Mouse (Mus musculus): ENCODE data around the gene Nagk.
A peak's percentile ranks its signal among the peaks of the same experiment; 100 is the strongest.
"Not testable (repeated sequence)": the region's sequence is repeated elsewhere in the genome, so short reads cannot be mapped to it uniquely, and the experiment has no call there.

Nagk gene

GRCm38 (mm10) chr6:83815801-83816200 lies 21.0 kb downstream of the Nagk start:
- no peak for DNase-seq (ENCODE audit: low read depth)

- no peak for DNase-seq (ENCODE audit: low read depth)
Measured at GRCm38 (mm10) chr6:83818996-83819395, 24.2 kb downstream of the Nagk start.

DNA sequence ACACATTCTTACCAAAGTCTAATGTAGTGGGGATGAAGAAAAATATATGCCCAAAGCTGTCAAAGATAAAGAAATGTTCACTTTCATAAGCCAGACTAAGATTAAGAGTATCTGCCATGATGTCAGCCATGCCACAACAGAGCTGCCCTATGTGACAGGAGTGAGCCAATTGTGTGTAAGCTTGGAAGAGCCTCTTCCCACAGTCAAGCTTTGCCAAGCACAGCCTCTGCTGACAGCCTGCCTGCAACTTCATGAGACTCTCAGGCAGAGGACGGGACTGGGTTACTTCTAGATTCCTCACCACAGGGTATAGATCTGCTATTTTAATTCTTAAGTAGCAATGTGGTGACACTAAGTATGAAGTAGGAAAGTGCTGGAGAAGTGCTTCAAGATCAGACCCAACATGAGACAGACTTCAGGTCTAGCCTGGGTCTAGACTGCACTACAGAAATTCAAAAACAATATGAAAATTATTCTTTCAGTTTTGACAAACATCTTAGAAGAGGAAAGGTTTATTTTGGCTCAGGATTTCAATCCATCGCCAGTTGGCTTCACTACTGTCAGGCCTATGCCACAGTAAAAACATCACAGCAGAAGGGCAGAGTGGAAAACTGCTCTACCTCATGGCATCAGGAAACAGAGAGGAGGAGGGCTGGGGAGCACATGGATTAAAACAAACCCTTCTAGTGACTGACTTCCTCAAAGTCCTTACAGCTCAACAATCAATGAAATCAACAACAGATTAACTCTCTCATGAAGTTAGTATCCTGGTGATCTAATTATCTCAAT lies 26.1 kb downstream of the Nagk start:
- peak; percentile 25 for DNase-seq (ENCODE audit: low read depth)

DNA sequence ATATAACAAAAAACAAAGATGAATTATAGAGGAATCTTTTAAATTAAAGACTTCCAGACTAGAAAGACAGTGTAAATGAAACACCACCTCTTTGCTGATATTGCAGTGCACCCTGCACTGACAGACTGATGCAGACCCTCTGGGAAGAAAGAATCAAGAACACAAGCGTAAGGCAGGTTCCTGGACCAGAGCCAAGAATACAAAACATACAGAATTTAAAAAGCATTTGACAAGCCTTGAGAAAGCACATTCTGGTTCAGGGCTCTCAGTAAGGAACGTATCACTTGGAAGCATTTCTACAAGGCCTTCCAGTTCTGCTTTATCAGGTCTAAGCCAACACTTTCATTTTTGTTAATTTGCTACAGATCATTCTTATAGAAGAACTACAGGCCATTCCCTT lies 27.1 kb downstream of the Nagk start:
- DNase-seq (ENCODE audit: low read depth) = no peak

DNA sequence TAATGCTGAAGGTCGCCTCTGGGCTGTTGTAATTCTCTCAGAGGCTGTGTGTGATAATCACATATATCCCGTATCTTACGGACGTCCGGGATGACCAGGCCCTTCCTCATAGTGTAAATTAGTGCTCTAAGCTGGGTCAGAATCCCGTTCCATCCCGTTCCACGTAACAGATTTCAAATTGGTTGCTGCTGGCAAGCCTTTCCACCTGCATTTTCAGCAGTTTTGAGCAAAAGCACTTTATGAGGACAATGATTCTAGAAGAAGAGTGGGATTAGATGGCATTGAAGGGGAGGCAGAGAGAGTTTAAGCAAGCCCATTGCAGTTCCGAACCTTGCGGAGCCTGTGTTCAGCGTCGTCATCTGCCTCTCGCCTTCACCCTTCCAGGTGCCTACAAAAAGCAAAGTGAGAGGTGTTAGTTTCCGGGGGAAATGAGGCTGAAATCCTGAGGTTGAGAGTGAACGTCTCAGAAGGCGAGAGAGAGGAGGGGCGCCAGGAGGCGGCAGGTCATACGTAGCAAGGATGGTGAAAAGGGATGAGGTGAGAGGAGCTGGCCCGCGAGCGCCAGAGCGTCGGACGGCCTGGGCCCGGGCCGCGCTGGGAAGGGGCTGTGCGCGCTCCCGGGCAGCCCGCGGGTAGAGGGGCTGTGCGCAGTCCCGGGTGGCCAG lies 36.3 kb downstream of the Nagk start:
- peak; percentile 22 for DNase-seq (ENCODE audit: low read depth)

GRCm38 (mm10) chr6:83831606-83832123 lies 36.9 kb downstream of the Nagk start, which contains the start of gene Paip2b:
Gene Paip2b (minus strand): TSS chr6:83831741.
- DNase-seq (ENCODE audit: low read depth) = peak; percentile 100

DNA sequence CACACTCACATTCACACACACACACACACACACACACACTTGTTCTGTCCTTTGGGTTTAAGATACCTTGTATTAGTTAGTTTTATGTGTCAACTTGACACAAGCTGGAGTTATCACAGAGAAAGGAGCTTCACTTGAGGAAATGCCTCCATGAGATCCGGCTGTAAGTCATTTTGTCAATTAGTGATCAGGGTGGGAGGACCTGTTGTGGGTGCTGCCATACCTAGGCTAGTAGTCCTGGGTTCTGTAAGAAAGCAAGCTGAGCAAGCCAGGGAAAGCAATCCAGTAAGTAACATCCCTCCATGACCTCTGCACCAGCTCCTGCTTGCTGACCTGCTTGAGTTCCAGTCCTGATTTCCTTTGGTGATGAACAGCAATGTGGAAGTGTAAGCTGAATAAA lies 37.6 kb downstream of the Nagk start:
- DNase-seq (ENCODE audit: low read depth) = not testable (repeated sequence)

GRCm38 (mm10) chr6:83836826-83837225 lies 42.0 kb downstream of the Nagk start:
- DNase-seq (ENCODE audit: low read depth) = no peak

DNA sequence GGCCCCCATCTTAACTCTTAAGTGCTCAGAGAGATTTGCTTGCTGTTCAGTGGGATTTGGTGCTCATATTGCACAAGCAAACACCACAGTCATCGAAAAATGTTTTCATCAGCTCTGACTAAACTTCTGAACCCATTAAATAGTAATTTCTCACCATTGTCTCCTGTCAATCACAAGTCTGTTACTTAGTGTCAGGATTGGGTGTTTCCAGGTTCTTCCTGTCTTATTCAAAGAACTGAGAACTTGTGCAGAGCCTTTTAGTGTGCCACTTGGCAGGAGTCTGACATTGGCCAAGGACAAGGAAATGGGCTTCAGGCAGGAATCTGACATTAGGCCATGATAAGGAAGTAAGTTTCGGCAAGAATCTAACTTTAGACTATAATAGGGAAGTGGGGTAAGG lies 43.3 kb downstream of the Nagk start:
- DNase-seq (ENCODE audit: low read depth) = no peak

DNA sequence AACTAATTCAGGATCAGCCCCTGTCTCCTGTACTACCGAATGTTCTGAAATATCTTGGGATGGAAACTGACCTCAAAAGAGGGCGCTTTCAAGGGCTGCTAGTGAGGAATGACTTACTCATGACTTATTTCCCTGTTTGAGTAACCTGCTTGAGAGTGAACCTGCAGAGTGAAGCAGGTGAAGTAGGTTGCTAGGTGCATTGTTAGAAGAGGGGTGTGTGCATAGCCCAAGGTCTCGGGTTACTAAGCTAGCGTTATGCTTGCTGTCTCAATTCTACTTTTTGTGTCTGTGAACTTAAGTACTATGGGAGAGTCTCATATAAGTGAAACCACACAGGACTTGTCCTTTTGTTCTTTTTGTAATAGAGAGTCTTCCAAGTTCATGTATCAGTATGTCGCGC lies 45.3 kb downstream of the Nagk start:
- DNase-seq (ENCODE audit: low read depth) = no peak

GRCm38 (mm10) chr6:83844913-83845312 lies 50.1 kb downstream of the Nagk start:
- DNase-seq (ENCODE audit: low read depth) = no peak

DNA sequence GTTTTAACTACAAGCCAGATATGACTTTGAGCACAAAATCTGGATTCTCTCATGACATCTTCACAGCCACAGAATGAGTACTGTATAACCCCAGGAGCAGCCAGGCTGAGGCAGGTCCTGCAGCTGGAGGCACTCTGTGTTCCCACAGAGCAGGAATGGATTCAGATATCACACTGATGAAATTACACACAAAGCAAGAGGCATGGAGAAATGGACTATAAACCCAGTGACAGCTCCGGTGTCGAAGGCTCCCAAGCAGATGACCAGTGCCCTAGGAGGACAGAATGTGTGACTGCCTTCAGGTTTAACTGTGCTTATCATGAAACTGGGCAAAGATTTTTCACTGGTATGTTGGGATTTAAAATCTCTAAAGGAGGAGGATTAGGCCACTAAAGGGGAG lies 51.4 kb downstream of the Nagk start:
- no peak for DNase-seq (ENCODE audit: low read depth)

- no peak for DNase-seq (ENCODE audit: low read depth)
Measured at GRCm38 (mm10) chr6:83849446-83849845, 54.7 kb downstream of the Nagk start.

All from fibroblast of lung, adult 2 months (primary cell).